Mouse (Mus musculus): ENCODE data around the gene Smyd3. TPM values are rescaled to one million over a fixed set of nuclear protein-coding genes. Genes with fewer than 3 reads are reported as not detected.
A peak's percentile ranks its signal among the peaks of the same experiment; 100 is the strongest.

Gene Smyd3
- polyA plus RNA-seq, 1 experiment: 10.6 TPM

- no peaks in the 10 kb centered on the region for H3K79me2 ChIP-seq (ENCODE audit: control insufficient read depth, insufficient read depth)
- no peak for TF ChIP-seq CEBPB (IDR thresholded peaks at IDR 0.05; ENCODE audit: low read depth)
- no peak for TF ChIP-seq FOSL1 (IDR thresholded peaks at IDR 0.05; ENCODE audit: insufficient read depth, low read length, poor library complexity, severe bottlenecking)
- TF ChIP-seq CTCF (IDR thresholded peaks at IDR 0.05; ENCODE audit: control insufficient read depth, insufficient read depth, insufficient read length): no peak
- TF ChIP-seq MYOG (IDR thresholded peaks at IDR 0.05; ENCODE audit: control insufficient read depth, extremely low read depth, insufficient read length): no peak
- TF ChIP-seq MAX (IDR thresholded peaks at IDR 0.05): no peak
- TF ChIP-seq MYOD1 (IDR thresholded peaks at IDR 0.05; ENCODE audit: control insufficient read depth, insufficient read length, low read depth): no peak
- no peak for TF ChIP-seq USF1 (IDR thresholded peaks at IDR 0.05; ENCODE audit: low read depth)
- H3ac ChIP-seq (ENCODE audit: control insufficient read depth, insufficient read length, low read depth): no peak overlapping the region
- no peaks in the 10 kb centered on the region for H3K79me3 ChIP-seq (ENCODE audit: low read depth)
- no peak overlapping the region for H3K4me3 ChIP-seq (ENCODE audit: insufficient read depth, poor library complexity, severe bottlenecking)
- H3K36me3 ChIP-seq (ENCODE audit: control insufficient read depth, insufficient read depth): no peaks in the 10 kb centered on the region
- H3K27me3 ChIP-seq (ENCODE audit: control insufficient read depth, insufficient read depth, insufficient read length): no peaks in the 10 kb centered on the region
Measured at GRCm38 (mm10) chr1:179146730-179147167, 371.1 kb downstream of the Smyd3 start.

DNA sequence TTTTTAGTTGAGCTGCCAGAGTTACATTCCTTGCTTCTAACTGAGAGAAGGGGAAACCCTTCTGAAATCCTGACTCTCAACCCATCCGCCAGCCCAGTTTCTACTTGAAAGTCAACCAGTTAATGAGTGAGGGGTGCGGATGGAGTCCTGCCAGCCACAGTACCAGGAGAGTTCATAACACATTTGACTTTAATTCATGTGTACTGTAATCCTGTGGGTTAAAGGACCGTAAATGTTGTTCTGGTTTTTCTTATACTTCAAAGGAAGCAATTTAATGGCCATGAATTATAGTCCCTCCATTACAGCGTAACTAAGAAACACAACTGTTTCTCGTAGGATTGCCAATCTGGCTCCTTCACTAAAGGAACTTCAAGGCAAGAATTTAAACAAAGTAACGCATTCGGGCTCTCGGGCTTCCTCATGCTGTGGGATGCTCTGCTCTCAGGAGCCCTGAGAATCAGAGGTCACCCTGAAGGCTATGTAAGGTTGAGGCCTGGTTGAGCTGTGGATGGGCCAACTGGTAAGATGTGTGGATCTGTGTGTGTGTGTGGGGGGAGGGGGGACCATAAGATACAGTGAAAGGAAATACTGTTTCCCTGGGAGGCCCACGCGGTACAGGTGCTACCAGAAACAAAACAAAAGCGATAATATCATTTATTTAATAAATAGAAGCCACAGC is 374.5 kb downstream of the Smyd3 start:
- no peaks in the 10 kb centered on the region for H3K79me3 ChIP-seq (ENCODE audit: low read depth)
- H3ac ChIP-seq (ENCODE audit: control insufficient read depth, insufficient read length, low read depth): no peak overlapping the region
- TF ChIP-seq MAX (IDR thresholded peaks at IDR 0.05): no peak
- TF ChIP-seq MYOG (IDR thresholded peaks at IDR 0.05; ENCODE audit: control insufficient read depth, extremely low read depth, insufficient read length): no peak
- TF ChIP-seq USF1 (IDR thresholded peaks at IDR 0.05; ENCODE audit: low read depth): no peak
- no peak for TF ChIP-seq CTCF (IDR thresholded peaks at IDR 0.05; ENCODE audit: control insufficient read depth, insufficient read depth, insufficient read length)
- no peak for TF ChIP-seq MYOD1 (IDR thresholded peaks at IDR 0.05; ENCODE audit: control insufficient read depth, insufficient read length, low read depth)
- no peak for TF ChIP-seq FOSL1 (IDR thresholded peaks at IDR 0.05; ENCODE audit: insufficient read depth, low read length, poor library complexity, severe bottlenecking)
- no peak for TF ChIP-seq CEBPB (IDR thresholded peaks at IDR 0.05; ENCODE audit: low read depth)
- H3K79me2 ChIP-seq (ENCODE audit: control insufficient read depth, insufficient read depth): no peaks in the 10 kb centered on the region
- no peaks in the 10 kb centered on the region for H3K36me3 ChIP-seq (ENCODE audit: control insufficient read depth, insufficient read depth)
- no peaks in the 10 kb centered on the region for H3K27me3 ChIP-seq (ENCODE audit: control insufficient read depth, insufficient read depth, insufficient read length)
- H3K4me3 ChIP-seq (ENCODE audit: insufficient read depth, poor library complexity, severe bottlenecking): no peak overlapping the region

- TF ChIP-seq MYOD1 (IDR thresholded peaks at IDR 0.05; ENCODE audit: control insufficient read depth, insufficient read length, low read depth) (no peak), CTCF (IDR thresholded peaks at IDR 0.05; ENCODE audit: control insufficient read depth, insufficient read depth, insufficient read length) (peak; percentile 16)
- Histone ChIP-seq H3K79me2 (ENCODE audit: control insufficient read depth, insufficient read depth) (no peaks in the 10 kb centered on the region), H3K27me3 (ENCODE audit: control insufficient read depth, insufficient read depth, insufficient read length) (no peaks in the 10 kb centered on the region), H3ac (ENCODE audit: control insufficient read depth, insufficient read length, low read depth) (no peak overlapping the region), H3K36me3 (ENCODE audit: control insufficient read depth, insufficient read depth) (no peaks in the 10 kb centered on the region), H3K4me3 (ENCODE audit: insufficient read depth, poor library complexity, severe bottlenecking) (no peak overlapping the region), H3K79me3 (ENCODE audit: low read depth) (no peaks in the 10 kb centered on the region)
Measured at GRCm38 (mm10) chr1:179142177-179142576, 375.7 kb downstream of the Smyd3 start.

DNA sequence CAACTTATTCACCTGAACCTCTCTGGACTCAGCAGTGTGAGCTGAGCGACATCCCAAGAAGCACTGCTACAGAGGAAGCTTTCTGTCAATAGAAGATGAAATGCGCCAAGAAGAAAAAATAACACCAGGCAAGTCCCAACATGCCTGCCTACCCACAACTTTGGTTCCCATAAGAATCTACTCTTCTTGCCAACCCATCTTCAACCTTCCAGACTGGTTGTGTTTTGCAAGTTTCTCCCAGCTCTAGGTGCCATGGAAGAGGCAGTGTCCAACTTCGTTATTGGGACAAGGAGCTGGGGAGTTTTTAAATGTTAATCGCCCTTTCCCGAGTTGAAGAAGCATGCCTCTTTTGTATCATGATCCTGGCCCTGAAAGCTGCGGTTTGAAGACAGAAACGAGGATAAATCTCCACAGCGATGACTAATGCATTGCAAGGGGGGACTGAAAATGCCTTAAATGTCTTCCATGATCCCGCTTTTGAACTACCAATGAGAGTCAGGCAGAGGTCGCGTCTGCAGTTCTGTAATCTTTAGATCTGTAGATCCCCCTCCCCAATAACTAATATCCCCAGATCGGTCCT is 376.7 kb downstream of the Smyd3 start:
- no peak overlapping the region for H3ac ChIP-seq (ENCODE audit: control insufficient read depth, insufficient read length, low read depth)
- no peak overlapping the region for H3K4me3 ChIP-seq (ENCODE audit: insufficient read depth, poor library complexity, severe bottlenecking)
- TF ChIP-seq CTCF (IDR thresholded peaks at IDR 0.05; ENCODE audit: control insufficient read depth, insufficient read depth, insufficient read length): no peak
- no peak for TF ChIP-seq MAX (IDR thresholded peaks at IDR 0.05)
- TF ChIP-seq CEBPB (IDR thresholded peaks at IDR 0.05; ENCODE audit: low read depth): no peak
- no peak for TF ChIP-seq USF1 (IDR thresholded peaks at IDR 0.05; ENCODE audit: low read depth)
- TF ChIP-seq FOSL1 (IDR thresholded peaks at IDR 0.05; ENCODE audit: insufficient read depth, low read length, poor library complexity, severe bottlenecking): peak; percentile 41
- no peaks in the 10 kb centered on the region for H3K27me3 ChIP-seq (ENCODE audit: control insufficient read depth, insufficient read depth, insufficient read length)
- no peaks in the 10 kb centered on the region for H3K79me2 ChIP-seq (ENCODE audit: control insufficient read depth, insufficient read depth)
- H3K79me3 ChIP-seq (ENCODE audit: low read depth): no peaks in the 10 kb centered on the region
- H3K36me3 ChIP-seq (ENCODE audit: control insufficient read depth, insufficient read depth): no peaks in the 10 kb centered on the region

DNA sequence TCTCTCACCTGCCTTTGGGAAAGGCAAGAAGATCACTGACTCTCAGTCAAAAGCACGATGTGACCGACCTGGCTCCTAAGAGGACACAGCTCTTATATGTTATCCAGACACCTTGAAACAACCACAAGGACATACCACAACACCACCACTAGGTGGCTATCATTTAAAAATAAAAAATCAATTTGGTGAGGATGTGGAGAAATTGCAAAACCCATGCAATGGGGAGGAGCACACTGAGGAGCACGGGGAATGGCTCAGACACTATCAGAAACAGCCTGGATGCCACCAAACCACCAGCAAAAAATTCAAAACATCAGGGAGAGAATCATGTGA is 380.7 kb downstream of the Smyd3 start:
- no peak for TF ChIP-seq MYOD1 (IDR thresholded peaks at IDR 0.05; ENCODE audit: control insufficient read depth, insufficient read length, low read depth)
- TF ChIP-seq FOSL1 (IDR thresholded peaks at IDR 0.05; ENCODE audit: insufficient read depth, low read length, poor library complexity, severe bottlenecking): no peak
- no peak for TF ChIP-seq CEBPB (IDR thresholded peaks at IDR 0.05; ENCODE audit: low read depth)
- no peak for TF ChIP-seq MAX (IDR thresholded peaks at IDR 0.05)
- TF ChIP-seq MYOG (IDR thresholded peaks at IDR 0.05; ENCODE audit: control insufficient read depth, extremely low read depth, insufficient read length): no peak
- no peak for TF ChIP-seq USF1 (IDR thresholded peaks at IDR 0.05; ENCODE audit: low read depth)
- Histone ChIP-seq H3K4me3 (ENCODE audit: insufficient read depth, poor library complexity, severe bottlenecking) (no peak overlapping the region), H3K36me3 (ENCODE audit: control insufficient read depth, insufficient read depth) (no peaks in the 10 kb centered on the region)

More for the DNA sequence above, 380.7 kb downstream of the Smyd3 start:
- H3K79me3 ChIP-seq (ENCODE audit: low read depth): no peaks in the 10 kb centered on the region
- H3ac ChIP-seq (ENCODE audit: control insufficient read depth, insufficient read length, low read depth): no peak overlapping the region
- H3K79me2 ChIP-seq (ENCODE audit: control insufficient read depth, insufficient read depth): no peaks in the 10 kb centered on the region
- H3K27me3 ChIP-seq (ENCODE audit: control insufficient read depth, insufficient read depth, insufficient read length): no peaks in the 10 kb centered on the region

Measured in C2C12 (cell line).